Mouse (Mus musculus) left cerebral cortex, postnatal 4 days (tissue): Measurements from ENCODE around the gene Dhh. TPM values are rescaled to one million over a fixed set of nuclear protein-coding genes. Genes with fewer than 3 reads are reported as not detected.

Experiments used
- DNase-seq: peaks from one replicate; pipeline ENCODE4 v3.0.0-alpha.2; 2022
- intact Hi-C: fragments of 180-260 bp; cut with DNase I; formaldehyde crosslinking; loops from one replicate; pipeline ENCODE4 v1.15.1; 2025
- total RNA-seq, 2 experiments: library from RNA; stranded (reverse); gene quantifications; 2 replicates each; pipeline ENCODE4 v1.2.3; 2021

Dhh gene
- total RNA-seq, 2 experiments from 2014 or later = 0.28 to 0.36 TPM

GRCm38 (mm10) chr15:98917091-98917490 is 18.8 kb upstream of the Dhh start:
- intact Hi-C loops = loop anchor here (5.0 kb wide), 1 partner anchor 35 kb away; no protein-coding TSS in a partner anchor

GRCm38 (mm10) chr15:98916016-98916415 is 17.7 kb upstream of the Dhh start:
- intact Hi-C loops = loop anchor here (5.0 kb wide), 1 partner anchor 34 kb away; no protein-coding TSS in a partner anchor
- DNase-seq = no peak

More at GRCm38 (mm10) chr15:98917091-98917490, 18.8 kb upstream of the Dhh start:
- no peak for DNase-seq

GRCm38 (mm10) chr15:98914903-98915302 is 16.6 kb upstream of the Dhh start:
- DNase-seq = no peak
- intact Hi-C loops = loop anchor here (5.0 kb wide), 1 partner anchor 33 kb away; no protein-coding TSS in a partner anchor

GRCm38 (mm10) chr15:98904692-98905091 is 6.4 kb upstream of the Dhh start:
- peak; percentile 59 for DNase-seq
- intact Hi-C loops = no loop called here

GRCm38 (mm10) chr15:98902600-98902999 is 4.3 kb upstream of the Dhh start:
- intact Hi-C loops = no loop called here
- no peak for DNase-seq

- DNase-seq = no peak
- intact Hi-C loops = no loop called here
Measured at GRCm38 (mm10) chr15:98901530-98901929, 3.2 kb upstream of the Dhh start.

- no peak for DNase-seq
- intact Hi-C loops = no loop called here
Measured at GRCm38 (mm10) chr15:98897495-98897894, 845 bp downstream of the Dhh start.

- intact Hi-C loops = no loop called here
- DNase-seq = no peak
Measured at GRCm38 (mm10) chr15:98895635-98896589, 2.4 kb downstream of the Dhh start.

- no peak for DNase-seq
- intact Hi-C loops = no loop called here
Measured at GRCm38 (mm10) chr15:98894746-98895634, 3.4 kb downstream of the Dhh start.

GRCm38 (mm10) chr15:98893940-98894745 is 4.2 kb downstream of the Dhh start, which contains the start of gene Rhebl1:
Rhebl1 (minus strand) TSS chr15:98894540.
- intact Hi-C loops = no loop called here
- DNase-seq = no peak

- intact Hi-C loops = no loop called here
- DNase-seq = no peak
Measured at GRCm38 (mm10) chr15:98893036-98893435, 5.3 kb downstream of the Dhh start.

- intact Hi-C loops = no loop called here
- DNase-seq = peak; percentile 61
Measured at GRCm38 (mm10) chr15:98891907-98892606, 6.3 kb downstream of the Dhh start.

GRCm38 (mm10) chr15:98891198-98891742 is 7.1 kb downstream of the Dhh start:
- DNase-seq = no peak
- intact Hi-C loops = no loop called here

GRCm38 (mm10) chr15:98887526-98887925 is 10.8 kb downstream of the Dhh start:
- intact Hi-C loops = no loop called here
- DNase-seq = no peak

- intact Hi-C loops = no loop called here
- DNase-seq = no peak
Measured at GRCm38 (mm10) chr15:98886667-98887387, 11.5 kb downstream of the Dhh start.

- intact Hi-C loops = loop anchor here (5.0 kb wide), 1 partner anchor 33 kb away; the partner anchor contains the start of gene Lmbr1l
- DNase-seq = no peak
Measured at GRCm38 (mm10) chr15:98884106-98884505, 14.2 kb downstream of the Dhh start.

- intact Hi-C loops = loop anchor here (5.0 kb wide), 1 partner anchor 34 kb away; the partner anchor contains the start of gene Lmbr1l
- DNase-seq = no peak
Measured at GRCm38 (mm10) chr15:98883661-98884060, 14.7 kb downstream of the Dhh start.

- intact Hi-C loops = loop anchor here (5.0 kb wide), 1 partner anchor 36 kb away; the partner anchor contains the start of gene Lmbr1l
- no peak for DNase-seq
Measured at GRCm38 (mm10) chr15:98881656-98882008, 16.7 kb downstream of the Dhh start.
